Mouse (Mus musculus) T-helper 1 cell (primary cell): Measurements from ENCODE around the gene Btd.

ENCODE experiments used
- in situ Hi-C: fragments of 300-600 bp; cut with MboI, MseI; formaldehyde crosslinking; loops from one replicate; pipeline ENCODE4 v1.15.1; 2025; ENCODE audit warnings: high pct_unique_total_duplicates

Gene Btd

DNA sequence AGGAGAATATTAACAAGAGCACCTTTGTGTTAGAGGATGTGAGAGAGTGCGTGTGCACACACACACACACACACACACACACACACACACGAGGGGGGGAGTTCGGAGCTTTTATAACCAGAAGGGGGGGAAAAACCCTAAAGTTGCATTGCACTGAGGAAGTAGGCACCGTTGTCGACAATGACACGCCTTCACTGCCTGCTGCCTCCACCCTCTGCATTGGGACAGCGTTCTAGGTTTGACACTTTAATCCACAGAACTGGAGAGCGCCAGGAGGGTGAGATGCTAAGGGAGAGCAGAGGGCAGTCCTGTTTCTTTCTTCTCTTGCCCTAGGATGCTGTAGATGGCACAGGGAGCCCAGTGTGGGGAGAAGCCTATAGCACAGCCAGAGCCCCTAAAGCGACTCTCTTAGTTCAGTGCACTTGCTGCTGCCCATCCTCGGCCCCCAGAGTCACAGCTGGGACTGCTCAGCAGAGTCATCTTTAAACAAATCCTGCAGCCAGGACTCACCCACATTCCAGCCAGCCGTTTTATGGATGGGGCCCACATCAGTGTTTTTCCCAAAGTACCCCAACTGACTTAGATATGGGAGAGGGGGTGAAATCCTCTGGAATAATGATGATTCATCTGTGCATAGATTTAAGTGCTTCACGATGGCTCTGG, 24.2 kb downstream of the Btd start:
- in situ Hi-C loops: no loop called here

- in situ Hi-C loops: no loop called here
Measured at GRCm38 (mm10) chr14:31665566-31665940, 24.7 kb downstream of the Btd start.

GRCm38 (mm10) chr14:31666931-31667705, 26.3 kb downstream of the Btd start:
- in situ Hi-C loops: no loop called here

- in situ Hi-C loops: no loop called here
Measured at GRCm38 (mm10) chr14:31667741-31668140, 26.9 kb downstream of the Btd start.

DNA sequence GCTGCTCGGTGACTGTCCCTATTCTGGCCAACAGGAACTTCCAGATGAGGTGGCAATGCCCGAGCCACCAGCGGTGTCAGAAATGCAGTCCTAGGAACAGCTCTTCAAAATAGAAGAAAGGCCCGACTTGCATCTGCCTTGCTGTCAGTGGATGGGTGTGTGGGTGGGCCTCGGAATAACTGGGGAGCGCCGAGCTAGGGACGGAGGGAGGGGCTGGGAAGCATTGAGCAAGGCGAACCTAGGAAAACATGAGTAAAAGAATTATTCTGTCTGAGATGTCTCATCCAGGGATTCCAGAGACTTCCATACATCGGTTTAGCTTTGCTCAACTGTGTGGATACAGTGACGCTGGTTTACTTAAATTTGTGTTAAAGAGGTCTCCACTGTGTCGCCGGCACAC, 27.5 kb downstream of the Btd start:
- in situ Hi-C loops: no loop called here

- in situ Hi-C loops: no loop called here
Measured at GRCm38 (mm10) chr14:31669161-31669611, 28.4 kb downstream of the Btd start.

DNA sequence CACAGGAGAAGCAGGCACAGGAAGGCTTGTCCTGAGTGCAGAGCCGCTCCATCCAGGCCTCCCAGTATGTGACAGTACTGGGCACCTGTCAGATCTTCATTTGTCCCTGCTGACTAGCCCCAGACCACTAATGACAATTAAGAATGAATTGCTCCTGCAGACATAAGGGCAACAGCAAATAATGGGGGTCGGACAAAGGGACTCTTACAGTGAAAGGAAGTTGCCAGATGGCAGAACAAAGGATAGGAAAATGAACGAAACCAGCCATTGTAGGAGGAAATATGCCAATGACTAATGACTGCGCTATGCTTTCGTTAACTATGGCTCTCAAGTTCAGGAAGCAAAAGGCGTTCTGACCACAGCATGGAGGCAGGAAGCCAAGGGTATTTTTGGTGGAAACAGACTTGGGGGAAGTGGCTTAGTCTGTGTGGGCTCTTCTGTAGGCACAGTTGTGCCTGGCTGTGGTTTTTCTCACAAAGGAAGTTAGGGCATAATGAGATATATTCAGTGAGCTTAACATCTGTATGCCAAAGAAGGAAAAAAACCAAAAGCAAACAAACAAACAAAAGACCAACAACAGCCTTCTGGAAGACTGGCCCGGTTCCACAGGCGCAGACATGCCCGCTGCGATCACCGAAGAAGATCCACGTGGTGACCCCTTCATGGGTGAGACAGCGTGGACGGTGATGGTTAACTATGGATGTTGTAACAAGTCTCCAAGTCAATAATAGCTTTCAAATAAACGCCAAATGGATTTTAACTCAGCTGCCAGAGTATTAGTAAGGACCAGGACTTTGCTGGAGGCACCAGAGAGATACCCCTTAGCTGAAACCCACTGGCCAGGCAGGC, 29.0 kb downstream of the Btd start:
- in situ Hi-C loops: loop anchor here (5.0 kb wide), 1 partner anchor 112 kb away; no protein-coding TSS in a partner anchor

- in situ Hi-C loops: loop anchor here (5.0 kb wide), 1 partner anchor 111 kb away; no protein-coding TSS in a partner anchor
Measured at GRCm38 (mm10) chr14:31671635-31672320, 30.9 kb downstream of the Btd start.

- in situ Hi-C loops: no loop called here
Measured at GRCm38 (mm10) chr14:31680656-31681055, 39.8 kb downstream of the Btd start.

GRCm38 (mm10) chr14:31681291-31681690, 40.5 kb downstream of the Btd start:
- in situ Hi-C loops: no loop called here

DNA sequence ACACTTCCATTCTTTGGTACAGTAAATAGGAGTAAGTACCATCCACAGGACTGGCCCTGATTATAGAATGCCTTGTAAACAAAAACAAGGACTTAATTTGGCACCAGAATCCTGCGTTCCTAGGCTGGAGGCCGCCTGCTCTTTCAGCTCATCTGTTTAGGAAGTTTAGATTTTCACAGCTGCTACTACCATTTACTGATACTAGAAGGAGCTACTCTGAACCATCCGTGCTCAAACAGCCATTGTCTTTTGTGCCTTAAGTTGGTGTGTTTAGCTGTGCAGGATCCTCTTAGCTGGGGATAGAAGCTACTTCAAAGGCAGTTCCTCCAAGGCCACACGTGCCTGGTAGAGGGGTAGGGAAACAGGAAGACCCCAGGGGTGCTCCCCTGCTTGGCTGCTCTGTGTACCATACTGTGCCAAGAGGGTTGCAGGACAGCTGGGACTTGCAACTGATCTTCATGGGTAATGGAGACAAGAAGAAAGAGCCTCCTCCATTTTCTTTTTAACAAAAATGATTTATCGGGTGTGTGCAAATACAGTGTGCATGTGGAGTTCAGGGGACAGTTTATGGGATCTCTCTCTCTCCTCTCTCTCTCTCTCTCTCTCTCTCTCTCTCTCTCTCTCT, 41.2 kb downstream of the Btd start:
- in situ Hi-C loops: no loop called here

- in situ Hi-C loops: no loop called here
Measured at GRCm38 (mm10) chr14:31683610-31684009, 42.8 kb downstream of the Btd start.

GRCm38 (mm10) chr14:31684343-31685040, 43.7 kb downstream of the Btd start:
- in situ Hi-C loops: no loop called here

- in situ Hi-C loops: no loop called here
Measured at GRCm38 (mm10) chr14:31685680-31686079, 44.9 kb downstream of the Btd start.

DNA sequence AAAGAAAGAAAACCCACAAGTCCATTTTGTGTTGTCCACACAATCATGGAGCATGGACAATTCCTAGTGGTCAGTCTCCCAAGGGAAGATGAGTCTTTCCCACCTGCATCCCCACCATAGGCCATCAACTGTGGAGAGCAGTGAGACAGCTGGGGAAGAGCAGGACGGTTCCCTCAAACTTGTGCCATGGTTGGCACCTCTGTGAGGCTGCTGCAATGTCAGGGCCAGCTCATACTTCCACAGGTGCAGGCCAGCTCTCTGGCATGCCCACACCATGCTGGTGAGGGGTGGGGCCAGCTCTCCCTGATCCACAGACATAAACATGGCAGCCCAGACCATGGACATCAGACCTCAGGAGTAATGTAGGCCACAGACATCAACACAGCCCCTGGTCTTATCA, 45.4 kb downstream of the Btd start:
- in situ Hi-C loops: no loop called here

DNA sequence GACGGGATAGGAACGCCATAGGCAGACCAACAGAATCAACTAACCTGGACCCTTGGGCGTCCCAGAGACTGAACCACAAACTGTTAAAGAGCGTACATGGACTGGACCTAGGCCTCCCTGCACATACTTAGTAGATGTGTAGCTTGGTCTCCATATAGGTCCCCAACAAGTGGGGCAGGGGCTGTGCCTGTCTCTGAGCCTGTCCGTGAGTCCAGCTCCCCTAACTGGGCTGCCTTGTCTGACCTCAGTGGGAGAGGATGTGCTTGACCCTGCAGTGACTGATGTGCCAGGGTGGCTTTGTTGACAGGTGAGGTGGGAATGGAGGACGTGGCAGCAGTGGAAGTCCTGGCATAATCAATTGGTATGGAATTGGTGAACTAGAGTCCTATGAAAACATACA, 51.7 kb downstream of the Btd start:
- in situ Hi-C loops: no loop called here

GRCm38 (mm10) chr14:31696206-31696984, 55.6 kb downstream of the Btd start:
- in situ Hi-C loops: no loop called here

DNA sequence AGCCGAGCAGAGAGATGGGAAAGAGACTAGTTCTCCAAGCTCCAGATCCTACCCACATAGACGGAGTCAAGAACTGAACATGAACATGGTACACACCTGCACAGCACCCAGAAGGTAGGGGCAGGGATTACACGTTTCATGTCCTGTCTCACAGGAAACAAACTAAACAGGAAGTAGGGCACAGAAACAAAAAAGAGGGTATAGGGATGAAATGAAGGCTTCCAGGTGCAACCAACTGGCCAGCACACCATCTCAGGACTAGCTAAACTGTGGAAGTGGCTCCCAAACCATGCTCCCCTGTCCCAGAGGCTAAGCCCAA, 56.1 kb downstream of the Btd start:
- in situ Hi-C loops: no loop called here

- in situ Hi-C loops: no loop called here
Measured at GRCm38 (mm10) chr14:31697346-31697745, 56.5 kb downstream of the Btd start.

GRCm38 (mm10) chr14:31697755-31698154, 56.9 kb downstream of the Btd start:
- in situ Hi-C loops: no loop called here
